Mouse (Mus musculus) bone marrow macrophage, adult 2 months (primary cell): ENCODE results near the gene 1700123O20Rik. TPM values are rescaled to one million over a fixed set of nuclear protein-coding genes. Genes with fewer than 3 reads are reported as not detected.

Source experiments
- H3K27ac ChIP-seq: 2 replicates; pipeline ENCODE4 v1.5.1; 2012; ENCODE audit warnings: low read depth, low read length; ENCODE audit not compliant: insufficient read depth
- H3K4me1 ChIP-seq: 2 replicates; pipeline ENCODE4 v1.6.1; 2012; ENCODE audit warnings: low read length; ENCODE audit not compliant: control insufficient read depth, insufficient read depth
- H3K4me3 ChIP-seq: 2 replicates; pipeline ENCODE4 v1.5.1; 2012; ENCODE audit warnings: mild to moderate bottlenecking, low read length, moderate library complexity; ENCODE audit not compliant: insufficient read depth
- CTCF ChIP-seq: IDR thresholded peaks from 2 replicates; pipeline ENCODE4 v1.5.1; 2012; ENCODE audit warnings: low read depth, mild to moderate bottlenecking, low read length, moderate library complexity
- POLR2A ChIP-seq: IDR thresholded peaks from 2 replicates; pipeline ENCODE4 v1.6.1; 2012; ENCODE audit warnings: mild to moderate bottlenecking, low read depth, low read length, borderline replicate concordance
- polyA plus RNA-seq: library from polyadenylated mRNA; stranded (reverse); fragments of >200 nt; gene quantifications from 2 replicates; pipeline ENCODE4 v1.2.4, GENCODE M21; 2012; ENCODE audit not compliant: missing spikeins, insufficient read depth, insufficient read length

The 1700123O20Rik gene
- polyA plus RNA-seq, 1 experiment, result 32.8 TPM

DNA sequence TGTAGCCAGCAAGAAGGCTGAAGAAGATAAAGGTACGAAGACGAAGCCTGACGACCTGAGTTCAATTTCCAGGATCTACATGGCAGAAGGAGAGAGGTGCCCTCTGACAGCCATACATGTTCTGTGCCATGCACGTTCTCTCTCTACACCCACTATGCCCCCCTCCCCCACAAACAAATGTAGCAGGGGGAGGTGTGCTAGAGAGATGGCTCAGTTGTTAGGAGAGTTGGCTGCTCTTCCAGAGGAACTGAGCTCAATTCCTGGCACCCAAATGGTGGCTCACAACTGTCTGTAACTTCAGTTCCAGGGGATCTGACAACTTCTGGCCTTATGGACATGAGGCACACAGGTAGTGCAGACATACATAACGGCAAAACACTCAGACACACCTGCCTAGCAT is 9.7 kb upstream of the 1700123O20Rik start:
- H3K4me1 ChIP-seq, result no peaks in the 10 kb centered on the region
- TF ChIP-seq CTCF (no peak), POLR2A (no peak)
- H3K4me3 ChIP-seq, result no peak overlapping the region
- no peak overlapping the region for H3K27ac ChIP-seq

DNA sequence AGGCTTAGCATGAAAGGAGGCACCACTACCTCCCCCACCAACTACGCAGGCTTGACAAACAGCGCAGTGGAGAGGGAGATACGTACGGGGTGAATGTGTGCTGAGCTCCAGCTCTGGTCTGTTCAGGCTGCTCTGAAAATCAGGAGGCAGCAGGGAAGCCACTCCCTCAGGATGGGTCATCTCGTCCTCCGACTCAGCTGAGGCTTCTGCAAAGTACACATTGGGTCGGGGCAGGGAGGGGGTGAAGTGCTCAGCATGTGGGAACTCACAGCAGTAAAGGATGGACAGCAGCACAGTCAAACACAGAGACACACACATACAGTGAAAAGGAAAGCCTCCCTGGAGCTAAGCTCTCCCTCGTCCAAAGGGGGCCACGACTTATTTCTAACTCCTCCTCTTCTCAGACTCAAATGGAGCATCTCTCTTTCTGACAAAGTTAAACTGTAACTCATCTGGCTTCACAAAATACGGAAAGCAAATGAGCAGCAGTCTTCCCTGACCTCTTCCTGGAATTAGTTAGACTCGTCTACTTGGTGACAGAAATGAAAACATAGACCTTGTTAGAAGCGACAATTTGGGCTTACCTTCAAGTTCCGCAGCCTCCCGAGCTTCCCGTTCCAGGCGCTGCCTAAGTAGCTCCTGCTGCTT is 7.2 kb upstream of the 1700123O20Rik start:
- no peak overlapping the region for H3K4me3 ChIP-seq
- H3K27ac ChIP-seq, result no peak overlapping the region
- no peak for TF ChIP-seq CTCF
- no peak for TF ChIP-seq POLR2A
- H3K4me1 ChIP-seq, result no peaks in the 10 kb centered on the region

- Histone ChIP-seq H3K4me1 (no peaks in the 10 kb centered on the region), H3K4me3 (no peak overlapping the region)
Measured at GRCm38 (mm10) chr14:54682396-54682795, 3.6 kb upstream of the 1700123O20Rik start.

GRCm38 (mm10) chr14:54685471-54685870 is 545 bp upstream of the 1700123O20Rik start:
- Histone ChIP-seq H3K27ac (0 out of 2 replicates have a peak overlapping the region, but pooled peaks have one; percentile 90), H3K4me3 (peak overlapping the region; percentile 79), H3K4me1 (peaks cover 8% of the 10 kb centered on the region)
- TF ChIP-seq POLR2A, result no peak
- no peak for TF ChIP-seq CTCF

More at GRCm38 (mm10) chr14:54682396-54682795, 3.6 kb upstream of the 1700123O20Rik start:
- no peak for TF ChIP-seq POLR2A
- no peak for TF ChIP-seq CTCF
- H3K27ac ChIP-seq, result no peak overlapping the region

DNA sequence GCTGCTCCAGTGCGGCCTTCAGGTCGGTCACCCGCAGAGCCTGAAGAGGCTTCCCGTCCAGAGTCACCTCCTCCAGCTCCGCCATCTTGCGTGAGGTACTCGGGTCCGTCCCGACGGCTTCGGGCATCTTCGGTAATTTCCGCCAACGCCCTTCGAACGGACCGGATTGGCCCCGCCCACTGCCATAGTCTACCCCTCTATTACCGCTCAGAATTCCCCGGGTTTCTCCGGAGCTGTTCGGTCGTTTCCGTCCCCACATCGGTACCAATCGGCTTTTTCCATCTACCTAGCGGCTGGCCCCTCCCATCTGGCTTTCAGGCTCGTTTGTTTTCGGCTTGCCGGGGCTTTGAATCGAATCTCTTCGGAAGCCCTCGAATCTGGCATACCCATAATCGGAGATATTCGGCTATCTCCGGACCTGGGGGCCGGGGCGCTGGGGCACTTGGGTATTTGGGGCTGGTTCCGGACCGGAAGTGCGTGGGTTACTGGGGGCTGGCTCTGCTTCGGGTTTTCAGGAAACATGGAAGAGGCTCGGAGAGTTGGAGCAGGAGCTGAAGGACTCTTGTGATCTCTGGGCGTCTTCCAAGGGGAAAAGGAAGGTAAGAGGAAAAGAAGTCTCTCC is 617 bp downstream of the 1700123O20Rik start, which contains the start of gene Acin1:
TSS of gene Acin1 (minus strand) at position 410 of the 622 bp plus-strand sequence.
- 0 out of 2 replicates have a peak, but pooled peaks have one; percentile 72 for TF ChIP-seq POLR2A
- TF ChIP-seq CTCF, result no peak
- Histone ChIP-seq H3K27ac (peak within 1 kb of the TSS; percentile 90), H3K4me3 (peak within 1 kb of the TSS; percentile 79), H3K4me1 (peaks cover 8% of the 10 kb centered on the region)

DNA sequence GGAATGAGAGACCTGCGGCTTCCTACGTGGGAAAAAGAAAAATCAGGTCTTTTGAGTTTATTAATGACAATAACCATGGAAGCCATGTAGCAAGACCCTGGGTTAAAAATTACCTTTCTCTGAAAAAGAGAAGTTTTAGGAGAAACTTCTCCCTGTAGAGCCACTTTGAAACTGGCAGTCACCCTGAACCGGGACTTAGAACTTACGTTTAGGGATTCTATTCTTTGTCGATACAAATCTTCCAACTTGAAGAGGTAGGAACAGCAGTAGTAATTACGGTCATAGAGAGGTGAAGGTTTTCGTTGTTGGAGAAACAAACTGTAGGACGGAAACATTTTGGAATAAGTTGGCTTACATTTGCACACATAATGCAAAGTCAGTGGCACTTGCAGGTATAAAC is 1.2 kb downstream of the 1700123O20Rik start:
- H3K4me3 ChIP-seq, result peak overlapping the region; percentile 79
- TF ChIP-seq POLR2A (no peak), CTCF (no peak)
- H3K4me1 ChIP-seq, result peaks cover 8% of the 10 kb centered on the region
- H3K27ac ChIP-seq, result peak overlapping the region; percentile 90

- Histone ChIP-seq H3K27ac (no peak overlapping the region), H3K4me3 (no peak overlapping the region), H3K4me1 (peaks cover 4% of the 10 kb centered on the region; the same call in 1 of the 2 replicates)
- TF ChIP-seq POLR2A (no peak), CTCF (no peak)
Measured at GRCm38 (mm10) chr14:54695042-54695441, 9.0 kb downstream of the 1700123O20Rik start.

DNA sequence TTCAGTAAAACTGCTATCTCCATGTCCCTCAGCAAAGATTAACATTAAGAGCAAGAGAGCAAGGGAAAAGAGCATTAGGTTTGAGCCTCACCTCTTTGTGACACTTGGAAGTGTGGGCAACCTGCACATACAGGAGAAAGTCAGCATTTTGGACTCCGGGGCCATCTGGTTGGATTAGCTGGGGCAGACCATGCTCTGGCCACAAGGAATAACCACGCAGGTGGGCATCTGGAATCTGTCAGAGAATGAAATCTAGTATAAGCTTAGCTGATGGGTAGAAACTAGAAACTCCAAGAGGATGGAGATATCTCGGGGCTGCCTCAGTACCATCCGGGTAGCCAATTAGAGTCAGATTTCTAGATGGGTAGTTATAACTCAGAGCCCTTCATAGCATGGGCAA is 10.7 kb downstream of the 1700123O20Rik start:
- TF ChIP-seq POLR2A (no peak), CTCF (no peak)
- no peak overlapping the region for H3K27ac ChIP-seq
- no peak overlapping the region for H3K4me3 ChIP-seq
- peaks cover 4% of the 10 kb centered on the region; the same call in 1 of the 2 replicates for H3K4me1 ChIP-seq

- peaks cover 4% of the 10 kb centered on the region; the same call in 1 of the 2 replicates for H3K4me1 ChIP-seq
- no peak within 1 kb of the TSS for H3K4me3 ChIP-seq
- TF ChIP-seq CTCF, result no peak
- TF ChIP-seq POLR2A, result no peak
- H3K27ac ChIP-seq, result no peak within 1 kb of the TSS
Measured at GRCm38 (mm10) chr14:54698733-54699132, 12.7 kb downstream of the 1700123O20Rik start, which contains the start of gene Gm29776. Gene Gm29776, minus strand, starts transcription at chr14:54698833.

GRCm38 (mm10) chr14:54699586-54699985 is 13.6 kb downstream of the 1700123O20Rik start:
- Histone ChIP-seq H3K4me1 (peaks cover 4% of the 10 kb centered on the region; the same call in 1 of the 2 replicates), H3K27ac (no peak overlapping the region), H3K4me3 (no peak overlapping the region)
- TF ChIP-seq POLR2A (no peak), CTCF (no peak)
